Mouse (Mus musculus) stomach, postnatal 0 days (tissue): ENCODE results near the gene Prdx5.

Experiments used
- CTCF ChIP-seq: IDR thresholded peaks from 2 replicates; pipeline ENCODE4 v1.5.1; 2016; ENCODE audit warnings: antibody characterized with exemption, low read depth, mild to moderate bottlenecking, moderate library complexity
- EP300 ChIP-seq: optimal IDR thresholded peaks from 2 replicates; pipeline ENCODE3; 2016; ENCODE audit warnings: antibody characterized with exemption

DNA sequence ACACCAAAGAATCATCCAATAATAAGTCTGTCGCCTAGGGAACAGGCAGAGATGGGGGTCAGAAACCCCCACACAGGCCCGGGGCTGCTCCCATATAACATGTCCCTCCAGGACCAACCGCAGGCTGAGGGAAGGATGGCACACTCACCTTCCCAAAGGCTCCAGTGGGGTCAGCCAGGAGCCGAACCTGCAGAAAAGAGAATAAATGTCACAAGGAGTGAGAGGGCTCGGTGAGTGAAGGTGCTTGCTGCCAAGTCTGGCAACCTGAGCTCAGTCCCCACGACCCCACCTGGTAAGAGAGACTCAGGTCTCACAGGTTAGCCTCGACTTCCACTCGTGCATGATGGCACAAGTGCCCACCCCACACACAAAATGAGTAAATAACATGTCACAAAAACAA, 2.8 kb downstream of the Prdx5 start:
- no peak for TF ChIP-seq EP300
- no peak for TF ChIP-seq CTCF
